Mouse (Mus musculus) MN1 (cell line): ENCODE data around the gene Gpr162.

Experiments used
- DNase-seq: peaks from one replicate; pipeline ENCODE4 v3.0.0-alpha.2; 2016; ENCODE audit warnings: low spot score

The Gpr162 gene

DNA sequence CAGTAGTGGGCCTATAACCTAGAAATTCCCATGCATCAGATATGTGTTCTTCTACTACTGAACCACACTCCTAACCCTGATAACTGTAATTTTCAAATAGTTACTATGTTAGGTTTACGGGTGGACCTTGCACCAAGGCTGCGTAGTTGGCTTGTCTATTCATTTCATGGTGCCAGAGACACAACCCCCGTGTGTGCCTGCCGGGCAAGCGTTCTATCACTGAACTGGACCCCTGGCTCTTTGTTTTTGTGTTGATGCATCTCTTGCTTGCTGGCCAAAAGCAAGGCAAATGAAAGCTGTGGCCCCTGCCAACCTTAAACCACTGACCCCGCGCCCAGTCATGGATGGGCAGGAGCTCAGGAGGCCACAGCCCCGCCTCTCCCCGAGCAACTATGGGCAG is 18.0 kb upstream of the Gpr162 start:
- DNase-seq: no peak

DNA sequence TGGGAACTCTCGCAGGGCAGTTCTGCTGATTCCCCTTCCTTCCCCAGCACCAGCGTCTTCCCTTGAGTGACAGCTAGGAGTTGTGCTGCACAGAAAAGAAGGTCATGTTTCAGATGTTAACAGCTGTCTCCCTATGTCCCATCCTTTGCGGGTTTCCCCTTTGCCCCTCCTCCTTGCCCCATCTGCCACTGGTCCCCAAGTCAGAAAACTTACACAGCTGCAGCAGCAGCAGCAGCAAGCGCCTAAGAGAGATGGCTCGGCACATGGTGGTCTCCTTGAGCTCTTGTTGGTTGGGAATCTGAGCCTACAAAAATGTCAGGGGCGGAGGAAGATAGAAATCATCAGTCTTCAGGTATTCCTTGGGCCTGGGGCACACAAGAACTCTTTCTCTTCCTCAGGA is 15.6 kb upstream of the Gpr162 start:
- no peak for DNase-seq

DNA sequence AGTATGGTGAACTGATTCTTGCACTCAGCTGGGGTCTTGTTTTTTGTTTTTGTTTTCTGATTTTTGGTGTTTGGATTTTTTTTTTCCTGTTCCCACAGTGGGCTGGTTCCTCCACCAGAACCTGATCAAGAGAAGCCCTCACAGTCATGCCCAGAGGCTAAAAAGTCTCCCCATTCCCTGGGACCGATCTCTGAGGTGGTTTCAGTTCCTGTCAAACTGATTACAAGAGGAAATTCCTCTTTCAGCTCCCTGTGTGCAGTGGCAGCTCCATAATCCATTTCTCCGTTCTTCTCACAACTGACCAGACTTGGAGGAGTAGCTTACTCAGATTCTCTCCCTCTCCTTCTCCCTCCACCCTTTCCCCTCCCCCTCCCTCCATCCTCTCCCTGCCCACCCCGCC is 10.6 kb upstream of the Gpr162 start:
- DNase-seq: no peak

DNA sequence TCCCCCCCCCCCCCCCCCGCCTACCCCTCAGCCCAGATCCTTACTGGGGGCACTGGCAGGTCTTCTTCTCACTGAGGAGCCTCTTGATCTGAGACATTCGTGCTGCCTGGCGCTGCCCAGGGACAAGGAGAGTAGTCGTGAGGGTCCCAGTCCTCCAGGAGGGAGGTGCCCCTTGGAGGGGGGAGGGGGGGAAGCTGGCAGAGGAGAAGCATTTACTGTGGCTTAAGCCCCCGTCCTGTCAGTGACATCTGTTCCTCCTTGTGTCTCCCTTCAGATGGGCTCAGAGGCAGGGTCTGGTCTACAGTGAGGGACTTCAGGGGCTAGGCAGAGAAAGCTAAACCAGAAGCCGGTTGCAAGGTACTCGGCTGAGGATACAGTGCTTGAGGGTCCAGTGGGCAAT is 2.8 kb upstream of the Gpr162 start:
- DNase-seq: no peak

DNA sequence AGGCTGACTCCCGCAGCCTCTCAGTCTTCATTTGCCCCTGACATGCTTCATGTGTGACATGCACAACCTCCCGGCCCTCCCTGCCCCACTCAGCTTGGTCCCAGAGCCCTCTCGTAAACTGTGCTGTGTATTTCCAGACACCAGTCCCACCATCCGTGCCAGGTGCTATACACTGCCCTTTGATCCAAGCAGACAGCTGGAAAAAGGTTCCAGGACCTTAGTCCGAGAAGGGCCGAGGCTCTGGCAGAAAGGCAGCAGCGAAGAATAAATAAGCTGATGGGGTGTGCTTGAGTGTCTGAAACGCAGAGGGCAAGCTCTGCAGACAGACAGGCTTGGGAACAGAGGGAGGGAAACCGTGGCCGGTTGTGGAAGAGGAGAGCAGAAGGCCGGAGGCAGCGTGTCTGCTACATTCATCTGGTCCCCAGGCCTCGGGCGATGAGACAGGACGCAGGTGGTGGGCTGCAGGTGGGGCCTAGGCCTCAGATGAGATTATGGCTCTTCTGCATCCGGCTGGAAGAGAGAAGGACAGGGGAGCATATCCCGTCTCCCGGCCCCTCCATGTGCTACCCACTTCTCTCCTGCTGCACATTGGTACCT is 2.1 kb upstream of the Gpr162 start:
- DNase-seq: no peak

DNA sequence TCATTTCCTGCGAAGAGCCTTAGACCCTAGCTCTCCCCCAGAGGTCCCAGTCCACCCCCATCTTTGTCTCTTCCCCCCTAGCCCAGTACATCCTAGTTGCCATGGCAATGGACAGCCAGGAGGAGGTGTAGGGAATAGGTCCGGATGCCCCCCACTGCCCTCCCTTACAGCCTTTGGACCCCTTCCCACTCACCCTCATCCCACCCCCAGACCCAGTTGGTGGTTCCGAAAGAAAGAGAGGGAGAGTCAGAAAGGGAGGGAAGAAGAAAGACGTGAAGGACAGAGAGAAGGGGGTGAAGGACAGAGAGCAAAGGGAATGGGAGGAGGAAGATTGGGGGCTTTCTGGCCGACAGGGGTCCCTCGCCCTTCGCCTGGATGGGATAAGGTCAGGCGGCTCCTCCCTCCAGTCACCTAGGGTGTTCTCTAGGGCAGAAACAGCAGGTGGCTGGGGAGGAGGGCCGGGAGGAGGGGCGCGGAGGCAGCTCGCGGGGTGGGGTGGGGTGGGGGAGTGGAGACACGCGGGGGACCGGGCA is 592 bp downstream of the Gpr162 start:
- no peak for DNase-seq

DNA sequence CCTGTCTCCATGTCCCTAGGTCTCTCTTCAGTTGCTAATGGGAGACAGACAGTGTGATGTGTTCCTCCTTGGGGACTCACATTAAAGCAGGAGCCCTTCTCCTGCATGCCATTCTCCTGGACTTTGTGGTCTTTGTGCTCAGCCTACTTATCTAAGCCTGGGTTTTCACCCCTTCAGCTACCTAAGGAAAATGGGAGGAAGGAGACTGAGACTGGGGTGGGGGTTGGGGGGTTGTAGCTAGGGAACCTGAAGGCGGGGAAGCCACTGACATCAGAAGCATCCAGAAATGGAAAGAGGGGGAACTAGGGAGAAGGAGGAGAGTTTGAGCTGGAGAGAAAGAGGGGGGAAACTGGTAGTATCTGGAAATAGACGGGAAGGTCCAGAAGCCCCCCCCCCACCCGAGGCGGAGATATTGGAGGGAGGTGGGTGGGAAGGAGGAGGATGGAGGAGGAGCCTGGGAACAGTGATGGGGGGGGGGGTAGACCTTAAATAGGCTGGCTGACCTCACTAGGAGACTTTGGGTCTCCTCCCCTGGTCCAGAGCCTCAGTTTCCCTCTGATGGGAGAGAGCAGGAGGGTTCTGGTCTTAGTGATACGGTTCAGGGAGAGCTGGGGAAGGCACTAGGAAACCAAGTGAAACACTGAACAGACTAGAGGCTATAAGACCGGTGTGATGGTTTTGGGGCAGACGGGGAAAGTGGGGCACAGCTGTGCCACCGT is 1.2 kb downstream of the Gpr162 start:
- no peak for DNase-seq

DNA sequence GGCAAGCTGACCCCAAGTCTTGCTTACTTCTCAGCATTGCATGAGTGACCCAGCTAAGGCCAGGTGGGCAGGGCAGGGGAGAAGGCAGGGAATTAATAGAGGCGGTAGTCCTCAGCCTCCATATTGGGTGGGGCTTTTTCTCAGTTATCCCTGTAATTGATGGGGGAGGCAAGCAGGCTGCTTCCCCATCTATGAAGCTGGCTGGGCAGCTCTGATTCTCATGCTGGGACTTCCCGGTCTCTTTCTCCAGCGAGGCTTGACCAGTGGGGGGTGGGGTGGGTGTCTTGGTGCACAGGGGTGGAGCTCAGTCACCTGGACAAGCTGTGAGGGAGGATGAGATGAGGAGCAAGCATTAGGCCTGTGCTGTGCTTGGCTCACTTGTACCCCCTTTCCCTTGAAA is 2.0 kb downstream of the Gpr162 start:
- no peak for DNase-seq

DNA sequence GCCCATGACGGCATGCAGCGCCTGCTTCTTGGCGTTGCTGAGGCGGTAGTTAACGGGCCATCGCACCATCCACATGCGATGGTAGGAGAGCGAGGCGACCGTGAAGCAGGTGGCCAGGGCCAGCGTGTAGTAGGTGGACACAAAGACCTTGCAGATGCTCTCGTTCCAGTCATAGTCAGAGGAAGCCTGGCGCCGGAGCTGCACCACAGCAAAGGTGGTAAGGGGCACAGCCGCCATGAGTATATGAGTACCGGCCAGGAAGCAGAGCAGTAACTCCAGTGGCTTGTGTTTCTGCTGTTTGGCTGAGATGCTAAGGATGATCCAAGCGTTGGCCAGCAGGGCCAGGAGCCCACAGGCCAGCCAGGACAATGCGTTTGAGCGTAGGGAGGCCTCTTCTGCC is 2.5 kb downstream of the Gpr162 start:
- DNase-seq: no peak

DNA sequence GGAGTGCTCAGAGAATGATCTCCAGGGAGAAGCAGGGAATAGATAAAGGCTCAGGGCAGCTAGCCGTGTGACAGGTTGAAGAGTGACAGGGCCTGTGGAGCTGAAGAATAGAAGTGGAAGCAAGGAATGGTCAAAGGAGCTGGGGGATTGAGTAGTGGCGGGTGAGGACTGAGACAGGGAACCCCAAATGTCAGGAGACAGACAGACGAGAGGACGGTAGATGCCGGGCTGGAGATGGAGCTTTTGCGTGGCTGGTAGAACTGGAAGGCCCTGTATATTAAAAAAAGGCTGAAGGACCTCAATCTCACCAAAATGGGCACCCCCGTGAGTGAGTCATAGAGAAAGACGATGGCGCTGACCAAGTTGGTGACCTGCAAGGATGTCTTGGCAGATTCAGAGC is 3.3 kb downstream of the Gpr162 start:
- no peak for DNase-seq

DNA sequence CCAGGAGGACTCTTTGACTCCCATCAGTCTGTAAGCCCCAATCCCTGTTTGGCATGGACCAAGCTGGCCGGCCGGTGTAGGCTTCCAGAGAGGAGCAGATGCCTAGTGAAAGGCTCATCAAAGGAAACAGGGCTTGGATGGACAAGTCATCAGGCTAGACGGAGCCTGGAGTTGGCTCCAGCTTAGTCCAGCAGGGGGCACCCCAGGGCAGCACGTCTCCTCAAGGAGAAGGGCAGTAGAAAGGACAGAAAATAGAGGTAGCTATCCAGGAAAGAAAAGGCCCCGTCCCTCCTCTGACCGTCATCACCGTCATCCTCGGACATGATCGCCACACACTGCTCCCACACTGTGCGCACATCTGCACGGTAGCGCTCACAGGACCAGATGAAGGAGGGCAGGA is 4.1 kb downstream of the Gpr162 start:
- DNase-seq: peak; percentile 90

DNA sequence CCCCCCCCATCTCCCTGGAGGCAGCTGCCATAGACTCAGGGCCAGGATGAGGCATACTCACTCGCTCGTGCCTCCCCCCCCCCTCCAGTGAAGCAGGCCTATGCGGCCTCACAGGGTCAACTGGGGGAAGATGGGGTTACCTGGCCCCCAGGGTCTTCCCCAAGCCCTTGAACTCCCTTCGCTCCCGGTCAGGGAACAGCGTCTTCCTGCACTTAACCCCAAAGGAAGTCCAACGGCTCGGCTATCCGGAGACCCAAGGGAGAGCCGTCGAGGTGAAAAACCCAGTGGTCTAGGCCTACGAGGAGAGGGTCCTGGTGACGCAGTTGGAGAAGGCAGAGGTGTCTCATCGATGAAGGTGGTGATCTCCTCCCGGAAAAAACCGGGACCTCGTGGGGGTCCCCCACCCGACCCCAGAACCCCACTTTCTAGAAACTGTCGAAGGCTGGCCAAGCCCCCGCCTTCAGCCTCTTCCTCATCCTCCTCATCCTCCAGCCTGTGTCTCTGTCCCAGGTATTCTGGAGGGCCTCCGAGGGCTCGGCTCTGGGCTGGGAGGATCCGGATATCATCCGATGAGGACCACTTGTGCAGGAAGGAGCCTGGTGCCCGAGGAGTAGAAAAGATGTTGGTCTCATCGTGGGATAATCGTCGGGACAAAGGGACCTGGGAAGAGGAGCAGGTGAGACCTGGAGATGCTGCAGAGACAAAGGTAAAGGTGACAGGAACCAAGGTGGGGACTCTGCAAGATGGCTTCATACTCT is 5.0 kb downstream of the Gpr162 start:
- no peak for DNase-seq

DNA sequence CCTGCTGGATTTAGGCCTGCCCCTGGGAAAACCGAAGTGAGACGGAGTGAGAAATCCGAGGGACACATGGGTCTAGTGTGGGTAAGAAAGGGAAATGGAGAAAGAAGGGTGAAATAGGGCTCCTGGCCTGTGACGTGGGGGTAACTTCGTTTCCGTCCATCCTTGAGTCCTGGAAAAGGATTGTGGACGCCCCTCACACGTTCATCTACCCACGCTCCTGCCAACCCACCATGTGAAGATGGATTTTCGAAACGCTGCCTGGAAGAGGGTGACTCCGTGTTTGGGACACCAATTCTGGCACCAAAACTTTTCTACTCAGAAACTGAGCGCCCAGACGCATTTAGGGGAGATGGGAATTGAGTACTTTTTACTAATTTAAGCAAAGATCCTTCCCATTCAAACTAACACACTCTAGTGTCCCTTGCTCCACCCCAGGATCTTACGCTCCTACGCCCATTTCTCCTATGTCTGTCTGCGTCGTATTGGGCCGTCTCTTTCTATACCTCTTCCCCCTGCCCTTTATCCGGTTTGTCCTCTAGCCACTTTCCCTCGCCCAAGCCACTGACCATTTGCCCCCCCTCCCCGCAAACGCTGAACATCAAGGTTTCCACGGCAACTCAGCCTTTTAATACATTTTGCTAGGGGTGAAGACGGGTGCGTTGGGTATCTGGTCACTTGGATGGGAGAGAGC is 5.8 kb downstream of the Gpr162 start:
- DNase-seq: no peak

DNA sequence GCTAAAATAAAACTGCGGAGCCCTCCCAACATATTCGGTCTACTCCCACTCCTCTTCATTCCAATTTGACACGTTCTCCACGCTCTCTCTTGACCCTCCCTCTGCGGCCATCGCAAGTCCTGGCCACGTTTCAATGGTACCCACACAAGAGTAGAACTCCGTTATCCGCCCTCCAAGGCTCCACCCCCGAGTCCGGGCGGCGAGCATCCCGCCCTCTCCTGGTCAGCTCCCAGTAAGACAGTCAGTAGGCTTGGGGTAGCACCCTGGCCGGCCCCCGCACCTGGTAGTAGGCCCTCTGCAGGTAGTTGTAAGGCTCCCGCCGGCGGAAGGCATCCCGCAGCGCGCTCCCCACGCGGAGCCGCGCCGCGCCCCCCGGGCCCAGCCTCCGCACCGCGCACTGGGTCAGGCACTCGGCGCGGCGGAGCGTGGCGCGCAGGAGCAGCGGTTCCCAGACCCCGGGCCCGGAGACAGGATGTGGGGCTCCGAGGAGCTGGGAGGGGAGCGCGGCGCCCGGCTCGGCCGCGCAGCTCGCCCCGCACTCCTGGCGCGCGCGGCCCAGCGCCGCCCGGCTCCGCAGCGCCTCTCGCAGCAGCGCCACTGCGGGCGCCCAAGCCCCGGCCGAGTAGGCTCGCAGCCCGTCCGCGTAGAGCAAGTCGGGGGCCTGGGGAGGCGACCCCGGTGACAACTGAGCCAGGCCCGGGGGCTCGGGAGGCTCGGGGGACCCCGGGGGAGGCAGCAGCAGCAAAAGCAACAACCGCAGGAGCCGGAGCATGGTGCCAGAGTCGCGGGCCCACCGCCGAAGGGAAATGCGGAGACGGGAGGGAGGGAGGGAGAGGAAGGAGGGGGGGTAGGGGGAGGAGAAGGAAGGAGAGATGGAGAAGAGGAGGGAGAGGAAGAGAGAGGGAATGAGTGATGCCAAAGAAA is 6.6 kb downstream of the Gpr162 start, which contains the start of gene P3h3:
TSS of gene P3h3 (minus strand) at position 837 of the 924 bp plus-strand sequence.
- DNase-seq: peak; percentile 89

DNA sequence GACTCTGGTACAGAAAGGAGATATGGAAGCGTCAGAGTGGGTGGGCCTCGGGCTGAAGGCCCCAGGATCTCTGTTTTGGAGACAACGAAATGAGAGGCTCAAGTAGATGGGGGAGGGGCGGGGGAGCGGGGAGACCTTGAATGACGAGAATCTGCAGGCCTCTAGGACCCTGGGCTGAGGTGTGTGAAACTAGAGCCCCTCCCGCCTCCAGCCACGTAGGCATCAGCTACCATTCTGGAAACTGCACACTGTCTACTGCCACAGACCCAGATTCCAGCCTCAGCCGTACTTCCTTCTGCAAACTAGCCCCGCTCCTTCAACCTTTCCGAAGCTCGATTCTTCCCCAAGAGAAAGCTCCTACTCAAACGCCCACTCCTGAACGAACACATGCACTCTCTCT is 7.5 kb downstream of the Gpr162 start:
- DNase-seq: no peak

DNA sequence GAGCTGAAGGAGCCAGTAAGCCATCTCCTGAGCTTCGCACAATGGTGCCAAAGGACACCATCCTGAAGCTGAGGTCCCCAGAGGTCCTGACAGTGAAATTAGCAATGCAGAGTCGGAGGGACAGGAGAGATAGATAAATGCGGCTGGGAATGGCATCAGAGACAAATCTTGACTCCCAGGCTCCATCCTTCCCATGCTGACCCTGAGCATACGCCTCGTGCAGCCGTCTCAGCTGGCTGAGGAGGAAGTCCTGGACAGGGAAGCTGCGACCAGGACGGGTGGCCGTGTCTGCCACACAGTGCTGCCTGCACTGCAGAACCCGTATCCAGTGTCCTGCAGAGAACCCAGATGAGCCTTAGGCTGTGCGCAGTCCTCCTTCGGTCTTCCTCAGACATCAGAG is 9.1 kb downstream of the Gpr162 start:
- DNase-seq: no peak

DNA sequence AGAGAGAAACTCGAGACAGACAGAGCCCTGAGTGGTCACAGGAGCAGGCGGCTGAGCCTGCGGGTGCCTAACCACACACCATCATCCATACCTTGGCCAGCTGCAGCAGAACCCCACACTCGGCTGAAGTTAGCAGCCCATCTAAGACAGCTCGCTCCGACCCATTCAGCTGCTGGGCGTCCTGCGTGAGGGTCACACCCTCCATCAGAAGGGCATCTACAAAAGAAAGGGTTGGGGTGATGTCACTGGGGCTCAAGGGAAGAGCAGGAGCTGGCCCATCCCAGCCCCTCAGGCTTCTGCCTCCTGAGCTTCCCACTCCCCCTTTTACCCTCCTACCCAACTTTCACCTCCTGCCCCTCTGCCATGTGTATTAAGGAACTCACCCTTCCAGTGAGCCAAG is 13.2 kb downstream of the Gpr162 start:
- no peak for DNase-seq

DNA sequence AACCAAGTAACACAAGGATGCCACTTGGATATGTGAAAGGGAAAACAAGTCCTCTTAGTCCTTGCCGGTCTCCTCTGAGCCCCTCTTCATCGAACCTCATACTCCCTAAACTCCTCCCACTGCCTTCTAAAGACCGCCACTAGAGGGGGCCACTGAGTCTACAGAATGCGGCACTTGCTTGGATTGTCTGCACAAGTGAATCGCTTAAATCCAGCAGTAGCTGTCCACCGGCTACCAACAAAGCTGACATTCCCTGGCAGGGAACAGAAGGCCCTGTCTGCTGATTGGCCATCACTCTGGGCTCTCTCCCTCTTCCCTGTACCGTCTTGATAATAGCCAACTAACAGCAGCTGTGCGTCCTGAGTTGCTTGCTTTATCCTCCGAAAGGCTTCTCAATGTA is 16.5 kb downstream of the Gpr162 start:
- peak; percentile 89 for DNase-seq

DNA sequence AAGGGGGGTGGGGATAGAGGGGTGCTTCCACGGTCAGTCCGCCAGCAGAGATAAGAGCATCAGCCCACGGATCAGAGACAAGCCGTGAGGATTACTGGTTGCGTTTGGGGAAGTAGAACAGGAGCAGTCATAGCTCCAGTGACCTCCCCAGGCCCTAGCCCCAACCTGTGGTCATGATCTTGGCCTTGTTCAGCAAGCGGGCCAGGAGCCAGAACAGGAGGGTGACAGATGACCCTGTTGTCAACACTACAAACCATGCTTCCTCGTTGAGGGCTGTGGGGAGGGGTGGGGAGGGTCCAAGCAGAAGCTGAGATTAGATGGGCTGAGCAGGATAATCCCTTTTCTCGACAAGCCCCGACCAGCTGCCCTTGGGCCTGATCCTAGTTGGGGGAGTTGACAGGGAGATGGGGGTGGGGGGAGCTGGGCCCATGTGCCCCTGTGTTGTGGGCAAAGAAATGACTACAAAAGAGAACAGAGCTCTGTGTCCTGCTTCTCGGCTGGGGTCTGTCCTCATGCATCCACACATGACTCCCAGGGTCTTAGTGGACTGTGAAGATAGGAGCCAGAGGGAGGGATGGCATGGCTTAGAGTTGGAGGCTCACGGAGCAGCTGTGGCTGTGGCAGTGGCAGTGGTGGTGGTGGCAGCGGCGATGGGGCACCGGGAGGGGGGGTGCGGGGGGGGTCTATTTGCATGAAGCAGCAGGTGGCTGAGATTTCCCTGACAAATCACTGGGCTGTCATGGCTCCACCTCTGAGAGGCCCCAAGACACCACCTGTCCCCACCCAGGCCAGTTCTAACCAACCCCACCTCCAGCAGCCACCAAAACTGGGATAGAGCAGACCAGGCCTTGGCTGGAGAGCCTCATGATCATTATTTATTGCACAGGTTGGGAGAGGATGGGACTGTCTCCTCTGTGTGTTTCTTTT is 23.3 kb downstream of the Gpr162 start, which contains the start of gene Gnb3:
TSS of gene Gnb3 (minus strand) at position 35 of the 927 bp plus-strand sequence.
- DNase-seq: peak; percentile 32

DNA sequence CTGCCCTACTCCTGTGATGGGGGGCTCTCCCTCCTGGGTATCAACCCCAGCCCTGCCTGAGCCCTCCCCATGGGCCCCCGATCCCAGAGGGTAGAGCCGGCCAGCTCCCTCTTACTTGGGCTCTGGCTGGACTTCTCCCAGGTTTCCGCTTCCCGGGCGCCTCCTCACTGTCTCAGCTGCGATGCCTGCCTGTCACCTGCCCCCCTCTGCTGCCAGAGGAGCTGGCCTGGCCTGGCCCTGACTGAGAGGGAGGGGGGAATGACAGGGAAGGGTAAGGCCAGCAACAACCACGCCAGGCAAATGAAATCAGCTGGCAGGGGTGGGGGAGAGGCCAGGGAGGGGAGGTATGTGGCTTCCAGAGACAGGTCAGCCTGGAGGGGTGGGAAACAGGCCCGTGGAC is 24.0 kb downstream of the Gpr162 start:
- peak; percentile 67 for DNase-seq
